Mouse (Mus musculus): Measurements from ENCODE around the gene Arid1a. TPM values are rescaled to one million over a fixed set of nuclear protein-coding genes. Genes with fewer than 3 reads are reported as not detected.

The Arid1a gene
- polyA plus RNA-seq, 1 experiment from 2014 or later = 34.2 TPM

DNA sequence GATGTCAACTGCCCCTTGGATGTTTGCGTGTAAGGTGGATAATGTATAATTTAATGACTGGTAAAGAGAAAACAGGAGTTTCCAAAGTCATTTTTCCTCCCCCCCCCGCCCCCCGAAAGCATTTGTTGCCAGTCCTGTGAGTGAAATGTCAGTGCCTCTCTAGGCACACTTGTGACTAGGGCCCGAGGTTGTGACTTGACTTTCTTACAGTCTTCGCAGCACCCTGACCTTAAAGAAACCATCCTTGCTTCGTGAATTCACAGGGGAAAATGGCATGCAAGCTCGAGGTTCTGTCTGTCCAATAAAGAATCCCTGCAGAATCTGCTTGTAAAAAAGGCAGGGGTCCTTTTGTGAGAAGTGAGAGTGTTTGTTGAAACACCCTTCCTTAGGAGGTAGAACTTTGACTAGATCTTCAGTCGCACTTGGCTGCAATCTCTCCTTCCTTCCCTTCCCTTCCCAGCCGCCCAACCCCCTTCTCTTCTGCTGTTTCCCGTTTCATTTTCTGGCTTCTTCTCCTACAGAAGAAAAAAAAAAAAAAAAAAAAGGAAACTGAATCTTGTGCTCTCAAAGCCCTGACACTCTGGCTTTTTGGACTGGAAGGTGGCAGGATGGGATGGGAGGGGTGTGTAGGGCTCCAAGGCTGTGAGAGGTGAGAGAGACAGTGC is 82.8 kb downstream of the Arid1a start:
- no peak for ATAC-seq (replicated peaks; ENCODE audit: insufficient number of reproducible peaks, low FRiP score, low TSS enrichment)
- Histone ChIP-seq H3K4me1 (ENCODE audit: control insufficient read depth, insufficient read depth, low read length) (peaks cover 47% of the 10 kb centered on the region), H3K27me3 (ENCODE audit: control insufficient read depth, insufficient read depth, low read length) (no peaks in the 10 kb centered on the region), H3K9ac (ENCODE audit: low read depth, low read length) (peak overlapping the region; percentile 96), H3K4me2 (peak overlapping the region; percentile 74), H3K9me3 (replicated peaks; ENCODE audit: control insufficient read depth, low read length) (no peaks in the 10 kb centered on the region), H3K27ac (ENCODE audit: low read depth, low read length) (peak overlapping the region; percentile 99), H3K36me3 (ENCODE audit: control insufficient read depth, insufficient read depth, low read length) (no peaks in the 10 kb centered on the region), H3K4me3 (ENCODE audit: low read depth, low read length) (peak overlapping the region; percentile 76)
- 20% methylated on average over 10 of the region's 10 CpGs for WGBS (ENCODE audit: insufficient replicate concordance)

DNA sequence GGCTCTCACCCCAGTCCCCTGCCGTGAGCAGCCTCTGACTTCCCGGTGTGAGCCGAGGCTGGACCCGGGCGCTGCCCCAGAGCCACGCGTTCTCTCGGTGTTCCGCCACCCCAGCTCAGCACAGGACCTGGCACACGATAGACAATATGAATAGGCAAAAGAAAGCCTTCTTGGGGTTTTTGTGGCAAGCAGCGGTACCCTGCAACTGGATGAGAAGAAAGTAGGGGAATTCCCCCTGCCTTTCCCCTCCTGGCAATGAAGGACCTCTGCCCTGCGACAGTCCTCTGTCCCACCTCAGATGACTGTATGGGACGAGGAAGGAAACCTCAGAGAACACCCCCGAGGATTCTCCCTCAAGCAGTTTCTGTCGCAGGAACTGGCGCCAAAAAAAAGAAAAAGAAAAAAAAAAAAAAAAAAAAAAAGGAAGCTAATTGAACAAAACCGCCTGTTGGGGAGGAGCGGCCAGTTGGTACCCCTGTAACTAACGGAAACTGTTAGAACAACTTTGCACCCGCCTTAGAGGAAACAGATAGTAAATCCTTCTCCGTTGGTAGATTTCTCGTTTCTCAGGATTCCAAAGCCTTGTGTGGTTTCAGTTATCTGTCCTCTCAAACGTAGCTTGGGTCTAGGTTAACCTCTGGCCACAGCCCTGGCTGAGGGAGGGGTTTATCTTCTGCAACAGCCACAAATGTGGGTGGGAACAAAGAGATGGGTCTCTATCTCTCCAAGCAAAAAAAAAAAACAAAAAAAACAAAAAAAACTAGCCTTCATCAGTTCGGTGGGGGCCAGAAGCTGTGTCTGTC is 83.5 kb downstream of the Arid1a start:
- Histone ChIP-seq H3K4me1 (ENCODE audit: control insufficient read depth, insufficient read depth, low read length) (peaks cover 47% of the 10 kb centered on the region), H3K27ac (ENCODE audit: low read depth, low read length) (peak overlapping the region; percentile 99), H3K4me3 (ENCODE audit: low read depth, low read length) (peak overlapping the region; percentile 76), H3K9ac (ENCODE audit: low read depth, low read length) (peak overlapping the region; percentile 96), H3K9me3 (replicated peaks; ENCODE audit: control insufficient read depth, low read length) (no peaks in the 10 kb centered on the region), H3K4me2 (peak overlapping the region; percentile 74), H3K27me3 (ENCODE audit: control insufficient read depth, insufficient read depth, low read length) (no peaks in the 10 kb centered on the region), H3K36me3 (ENCODE audit: control insufficient read depth, insufficient read depth, low read length) (0 out of 2 replicates have a peak, but pooled peaks cover 2% of the 10 kb centered on the region)
- WGBS (ENCODE audit: insufficient replicate concordance) = 2% methylated on average over 24 of the region's 24 CpGs
- ATAC-seq (replicated peaks; ENCODE audit: insufficient number of reproducible peaks, low FRiP score, low TSS enrichment) = no peak; the same call in 1 of the 2 replicates

DNA sequence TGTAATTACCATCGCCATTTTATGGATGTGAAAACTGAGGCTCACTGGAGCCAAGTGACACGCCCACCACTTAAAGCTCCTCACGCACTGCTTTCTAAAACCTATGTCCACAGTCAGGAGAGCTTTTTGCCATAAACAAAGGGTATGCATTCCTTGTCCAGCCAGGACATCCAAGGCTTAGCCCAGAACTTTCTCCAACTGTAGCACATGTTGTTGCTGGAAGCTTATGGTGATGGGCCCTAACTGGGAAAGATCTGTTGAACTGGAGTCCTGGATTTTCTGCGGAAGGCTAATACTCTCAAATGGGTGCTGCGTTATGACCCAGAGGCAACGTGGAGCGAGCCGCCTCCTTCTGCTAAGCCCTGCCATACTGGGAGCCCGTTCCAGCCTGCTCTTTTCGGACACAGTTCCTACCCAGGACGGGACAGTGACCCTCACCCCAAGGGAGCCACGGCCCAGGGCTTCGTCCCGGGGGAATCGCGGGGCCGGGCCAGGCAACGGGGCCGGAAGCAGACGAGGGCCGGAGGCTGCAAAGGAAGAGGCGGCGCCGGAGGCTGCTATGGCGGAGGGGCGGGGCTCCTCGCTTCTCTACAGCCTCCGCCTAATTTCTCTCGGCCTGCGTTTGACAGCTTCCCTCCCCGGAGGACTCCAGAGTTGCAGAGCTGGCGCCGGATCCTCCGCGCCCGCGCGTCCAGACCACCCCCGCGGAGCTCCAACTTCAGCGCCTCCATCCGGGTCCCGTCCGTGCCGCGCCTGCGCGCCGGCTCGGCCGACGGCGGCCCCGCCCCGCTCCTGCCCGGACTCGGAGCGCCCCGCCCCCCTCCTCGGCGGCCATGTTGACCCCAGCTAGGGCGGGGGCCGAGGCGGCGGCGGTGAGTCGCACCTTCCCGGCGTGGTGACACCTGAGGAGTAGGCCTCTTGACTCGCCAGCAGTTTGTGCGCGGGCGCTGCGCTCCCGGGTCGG is 84.4 kb downstream of the Arid1a start, which contains the start of gene Pigv:
TSS of gene Pigv (minus strand) at position 767 of the 964 bp plus-strand sequence.
- Histone ChIP-seq H3K36me3 (ENCODE audit: control insufficient read depth, insufficient read depth, low read length) (0 out of 2 replicates have a peak, but pooled peaks cover 2% of the 10 kb centered on the region), H3K9me3 (replicated peaks; ENCODE audit: control insufficient read depth, low read length) (no peaks in the 10 kb centered on the region), H3K27me3 (ENCODE audit: control insufficient read depth, insufficient read depth, low read length) (no peaks in the 10 kb centered on the region), H3K9ac (ENCODE audit: low read depth, low read length) (peak within 1 kb of the TSS; percentile 96), H3K4me1 (ENCODE audit: control insufficient read depth, insufficient read depth, low read length) (peaks cover 43% of the 10 kb centered on the region), H3K27ac (ENCODE audit: low read depth, low read length) (peak within 1 kb of the TSS; percentile 99), H3K4me2 (peak within 1 kb of the TSS; percentile 74), H3K4me3 (ENCODE audit: low read depth, low read length) (peak within 1 kb of the TSS; percentile 76)
- WGBS (ENCODE audit: insufficient replicate concordance) = under 1% methylated on average over 75 of the region's 76 CpGs
- peak; percentile 86 for ATAC-seq (replicated peaks; ENCODE audit: insufficient number of reproducible peaks, low FRiP score, low TSS enrichment)

DNA sequence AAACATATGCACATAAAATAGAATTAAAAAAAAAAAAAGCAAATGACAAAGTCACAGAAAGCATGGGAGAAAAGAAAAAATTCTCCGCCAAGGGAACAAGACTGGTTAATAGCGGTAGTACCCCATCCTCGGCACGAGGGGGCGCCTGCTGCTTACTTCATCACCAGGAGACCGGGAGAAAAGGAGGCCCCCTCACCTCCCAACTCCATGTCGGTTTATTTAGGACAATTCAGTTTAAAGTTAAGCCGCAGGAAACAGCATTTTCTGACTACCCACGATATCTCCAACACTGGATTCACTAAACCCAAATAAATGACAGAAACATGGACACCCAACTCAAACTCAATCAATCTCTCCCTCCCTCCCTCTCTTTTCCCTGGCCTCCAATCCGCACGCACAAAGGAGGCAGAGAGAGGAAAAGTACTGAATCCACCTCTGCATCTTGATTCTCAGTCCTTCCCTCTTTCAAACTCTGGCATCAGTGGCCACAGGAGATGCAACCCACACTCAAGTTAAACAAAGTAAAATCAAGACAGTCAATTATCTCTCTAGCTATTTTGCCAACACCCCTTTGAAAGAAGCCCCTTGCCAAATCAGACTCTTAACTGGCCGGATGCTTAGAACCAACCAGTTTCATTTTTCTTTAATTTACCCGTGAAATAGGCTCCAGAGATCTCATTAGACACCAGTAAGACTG is 85.2 kb downstream of the Arid1a start:
- Histone ChIP-seq H3K9ac (ENCODE audit: low read depth, low read length) (peak overlapping the region; percentile 96), H3K9me3 (replicated peaks; ENCODE audit: control insufficient read depth, low read length) (no peaks in the 10 kb centered on the region), H3K27ac (ENCODE audit: low read depth, low read length) (peak overlapping the region; percentile 99), H3K4me3 (ENCODE audit: low read depth, low read length) (peak overlapping the region; percentile 76), H3K36me3 (ENCODE audit: control insufficient read depth, insufficient read depth, low read length) (0 out of 2 replicates have a peak, but pooled peaks cover 2% of the 10 kb centered on the region), H3K4me2 (peak overlapping the region; percentile 74), H3K27me3 (ENCODE audit: control insufficient read depth, insufficient read depth, low read length) (no peaks in the 10 kb centered on the region), H3K4me1 (ENCODE audit: control insufficient read depth, insufficient read depth, low read length) (peaks cover 35% of the 10 kb centered on the region)
- ATAC-seq (replicated peaks; ENCODE audit: insufficient number of reproducible peaks, low FRiP score, low TSS enrichment) = no peak
- WGBS (ENCODE audit: insufficient replicate concordance) = 6% methylated on average over 13 of the region's 13 CpGs

DNA sequence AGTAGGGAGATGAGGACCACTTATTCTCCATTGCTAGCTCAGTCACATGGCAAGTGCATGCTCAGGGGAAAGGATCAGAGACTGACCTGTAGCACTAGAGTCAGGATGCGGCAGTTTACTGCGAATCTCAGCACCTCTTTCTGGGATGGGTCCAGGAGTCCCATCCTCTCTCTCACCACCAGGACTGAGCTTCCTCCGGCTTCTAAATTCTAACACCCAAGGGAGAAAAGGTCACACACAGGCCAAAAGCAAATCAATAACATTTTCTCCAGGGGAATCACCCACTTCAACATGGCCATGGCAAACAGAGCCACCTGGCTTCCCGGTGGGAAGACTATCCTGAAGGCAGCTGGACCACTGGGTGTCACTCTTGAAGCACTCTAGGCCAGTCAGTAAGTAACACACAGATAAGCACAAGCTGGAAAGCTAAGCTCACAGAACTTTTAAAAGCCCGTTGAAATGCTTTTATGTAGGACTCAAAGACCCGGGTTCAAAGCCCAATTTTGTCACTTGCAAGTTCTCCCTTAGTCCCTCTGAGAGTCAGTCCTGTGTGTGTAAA is 86.8 kb downstream of the Arid1a start:
- Histone ChIP-seq H3K27me3 (ENCODE audit: control insufficient read depth, insufficient read depth, low read length) (no peaks in the 10 kb centered on the region), H3K4me1 (ENCODE audit: control insufficient read depth, insufficient read depth, low read length) (peaks cover 21% of the 10 kb centered on the region), H3K9ac (ENCODE audit: low read depth, low read length) (no peak overlapping the region), H3K9me3 (replicated peaks; ENCODE audit: control insufficient read depth, low read length) (no peaks in the 10 kb centered on the region), H3K36me3 (ENCODE audit: control insufficient read depth, insufficient read depth, low read length) (0 out of 2 replicates have a peak, but pooled peaks cover 2% of the 10 kb centered on the region), H3K27ac (ENCODE audit: low read depth, low read length) (no peak overlapping the region), H3K4me3 (ENCODE audit: low read depth, low read length) (no peak overlapping the region), H3K4me2 (0 out of 2 replicates have a peak overlapping the region, but pooled peaks have one; percentile 74)
- no peak for ATAC-seq (replicated peaks; ENCODE audit: insufficient number of reproducible peaks, low FRiP score, low TSS enrichment)
- WGBS (ENCODE audit: insufficient replicate concordance) = 46% methylated on average over 6 of the region's 6 CpGs

DNA sequence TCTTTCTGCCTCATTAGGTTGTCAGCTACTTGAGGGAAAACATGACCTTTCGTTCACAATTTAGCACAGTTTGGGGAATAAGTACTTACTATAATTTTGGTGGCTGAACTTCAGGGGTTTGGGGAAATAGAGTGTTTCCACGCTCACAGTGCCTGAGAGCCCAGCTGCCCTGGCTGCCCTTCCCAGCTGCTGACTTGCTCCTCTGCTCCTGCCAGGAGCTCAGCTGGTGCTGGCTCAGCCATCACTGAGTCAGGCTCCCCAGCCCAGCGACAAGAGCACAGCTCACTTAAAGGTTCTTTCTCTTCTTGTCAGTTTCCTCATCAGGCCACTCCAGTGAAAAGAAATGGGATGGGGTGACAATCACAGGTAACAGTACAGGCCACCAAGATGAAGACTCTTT is 88.0 kb downstream of the Arid1a start:
- no peak overlapping the region for H3K27ac ChIP-seq (ENCODE audit: low read depth, low read length)
- H3K9ac ChIP-seq (ENCODE audit: low read depth, low read length) = no peak overlapping the region
- WGBS (ENCODE audit: insufficient replicate concordance) = 69% methylated on average over 3 of the region's 3 CpGs
- H3K4me1 ChIP-seq (ENCODE audit: control insufficient read depth, insufficient read depth, low read length) = peaks cover 12% of the 10 kb centered on the region
- H3K9me3 ChIP-seq (replicated peaks; ENCODE audit: control insufficient read depth, low read length) = no peaks in the 10 kb centered on the region
- H3K36me3 ChIP-seq (ENCODE audit: control insufficient read depth, insufficient read depth, low read length) = 0 out of 2 replicates have a peak, but pooled peaks cover 2% of the 10 kb centered on the region
- no peaks in the 10 kb centered on the region for H3K27me3 ChIP-seq (ENCODE audit: control insufficient read depth, insufficient read depth, low read length)
- H3K4me2 ChIP-seq = no peak overlapping the region
- H3K4me3 ChIP-seq (ENCODE audit: low read depth, low read length) = no peak overlapping the region
- ATAC-seq (replicated peaks; ENCODE audit: insufficient number of reproducible peaks, low FRiP score, low TSS enrichment) = no peak

DNA sequence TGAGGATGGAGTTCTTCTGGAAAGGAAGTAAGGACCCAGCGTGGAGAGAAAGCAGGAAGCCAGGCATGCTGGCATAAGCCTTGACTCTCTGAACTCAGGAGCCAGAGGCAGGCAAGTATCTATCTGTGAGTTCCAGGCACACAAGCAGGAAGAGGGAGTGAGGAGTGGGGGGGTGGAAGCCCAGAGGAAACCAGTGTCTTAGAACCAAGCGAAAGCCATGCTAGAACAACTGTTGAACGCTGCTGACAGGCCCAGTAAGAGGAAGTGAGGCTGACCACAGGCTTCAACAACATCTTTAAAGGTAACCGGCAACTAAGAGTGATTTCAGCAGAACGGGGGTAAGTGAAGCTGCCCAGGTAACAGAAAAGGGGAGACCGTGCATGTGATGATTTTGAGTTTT is 90.4 kb downstream of the Arid1a start:
- ATAC-seq (replicated peaks; ENCODE audit: insufficient number of reproducible peaks, low FRiP score, low TSS enrichment) = no peak
- 0 out of 2 replicates have a peak, but pooled peaks cover 2% of the 10 kb centered on the region for H3K36me3 ChIP-seq (ENCODE audit: control insufficient read depth, insufficient read depth, low read length)
- H3K4me3 ChIP-seq (ENCODE audit: low read depth, low read length) = no peak overlapping the region
- H3K4me1 ChIP-seq (ENCODE audit: control insufficient read depth, insufficient read depth, low read length) = peaks cover 9% of the 10 kb centered on the region
- H3K9ac ChIP-seq (ENCODE audit: low read depth, low read length) = no peak overlapping the region
- H3K4me2 ChIP-seq = no peak overlapping the region
- H3K9me3 ChIP-seq (replicated peaks; ENCODE audit: control insufficient read depth, low read length) = no peaks in the 10 kb centered on the region
- 57% methylated on average over 6 of the region's 6 CpGs for WGBS (ENCODE audit: insufficient replicate concordance)
- no peak overlapping the region for H3K27ac ChIP-seq (ENCODE audit: low read depth, low read length)
- H3K27me3 ChIP-seq (ENCODE audit: control insufficient read depth, insufficient read depth, low read length) = no peaks in the 10 kb centered on the region

Measured in heart, embryonic 11.5 days (tissue).